Mouse (Mus musculus) embryonic facial prominence, embryonic 11.5 days (tissue): ENCODE measurements around the gene Psmb10. TPM values are rescaled to one million over a fixed set of nuclear protein-coding genes. Genes with fewer than 3 reads are reported as not detected.

Experiments
- ATAC-seq: fragments of 200-750 bp; cut with Nextera tagmentation; replicated peaks from 2 replicates; pipeline ENCODE4 v1.8.0; 2017; ENCODE audit warnings: low read depth; ENCODE audit not compliant: insufficient number of reproducible peaks, low FRiP score, low TSS enrichment
- DNase-seq: peaks from one replicate; pipeline ENCODE4 v3.0.0-alpha.2; 2015; ENCODE audit warnings: low spot score
- H3K27ac ChIP-seq: fragments of 300-500 bp; sonication (generic); replicated peaks from 2 replicates; pipeline ENCODE4 v1.5.1; 2014; ENCODE audit warnings: mild to moderate bottlenecking, low read depth, low read length, control low read depth
- H3K27me3 ChIP-seq: fragments of 300-500 bp; sonication (generic); 2 replicates; pipeline ENCODE4 v1.6.1; 2014; ENCODE audit warnings: mild to moderate bottlenecking, low read length, moderate library complexity, mixed read lengths; ENCODE audit not compliant: control insufficient read depth, insufficient read depth
- H3K36me3 ChIP-seq: fragments of 300-500 bp; sonication (generic); replicated peaks from 2 replicates; pipeline ENCODE4 v1.6.1; 2014; ENCODE audit warnings: low read depth, mild to moderate bottlenecking, low read length, moderate library complexity, mixed read lengths; ENCODE audit not compliant: control insufficient read depth, insufficient read depth
- H3K4me1 ChIP-seq: fragments of 300-500 bp; sonication (generic); 2 replicates; pipeline ENCODE4 v1.6.1; 2014; ENCODE audit warnings: low read length, mixed read lengths; ENCODE audit not compliant: control insufficient read depth, insufficient read depth
- H3K4me2 ChIP-seq: fragments of 300-500 bp; sonication (generic); 2 replicates; pipeline ENCODE4 v1.6.1; 2014; ENCODE audit warnings: low read depth, mild to moderate bottlenecking, control low read depth, low read length, moderate library complexity
- H3K4me3 ChIP-seq: fragments of 300-500 bp; sonication (generic); 2 replicates; pipeline ENCODE4 v1.5.1; 2014; ENCODE audit warnings: low read depth, low read length, control low read depth
- H3K9ac ChIP-seq: fragments of 300-500 bp; sonication (generic); replicated peaks from 2 replicates; pipeline ENCODE4 v1.6.1; 2014; ENCODE audit warnings: mild to moderate bottlenecking, control low read depth, low read length
- H3K9me3 ChIP-seq: fragments of 300-500 bp; sonication (generic); replicated peaks from 2 replicates; pipeline ENCODE4 v1.6.1; 2016; ENCODE audit warnings: mild to moderate bottlenecking, low read length, inconsistent platforms, mixed read lengths; ENCODE audit not compliant: control insufficient read depth
- WGBS: fragments of 180-500 bp; shearing (Covaris S2); extraction: QIAGEN DNeasy Blood & Tissue Kit; methylation state at CpG from one replicate; pipeline ENCODE4 v1.1.7; 2014; 5-methylcytosine and 5-hydroxymethylcytosine counted together
- polyA plus RNA-seq: library from polyadenylated mRNA; unstranded; fragments of >200 nt; fragmentation: Nextera tagmentation; extraction: Ambion mirVana; gene quantifications from 2 replicates; pipeline ENCODE4 v1.2.1, GENCODE M21; 2014

Psmb10 gene
- polyA plus RNA-seq, 1 experiment from 2014 or later, result 23.1 TPM

DNA sequence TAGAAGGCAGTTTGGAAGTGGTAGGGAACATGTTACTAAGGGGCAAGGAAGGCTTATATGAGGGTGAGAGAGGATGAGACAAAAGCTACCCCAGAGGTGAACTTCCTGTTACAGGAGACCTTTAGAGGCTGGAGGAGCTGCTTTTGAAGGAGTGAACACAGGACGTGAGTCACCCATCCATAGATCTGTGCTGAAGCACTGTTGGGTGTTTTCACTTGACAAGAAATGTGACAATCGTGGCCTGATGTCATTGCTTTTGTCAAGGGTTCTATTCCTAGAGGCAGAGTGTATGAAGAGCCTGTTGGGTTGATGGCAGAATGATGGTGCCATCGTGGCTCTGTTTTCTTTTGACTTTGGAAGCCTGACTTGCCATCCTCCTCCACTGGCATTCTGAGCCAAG, 18.9 kb downstream of the Psmb10 start:
- Histone ChIP-seq H3K9ac (no peak overlapping the region), H3K4me1 (no peaks in the 10 kb centered on the region), H3K4me2 (no peak overlapping the region), H3K36me3 (peaks cover 2% of the 10 kb centered on the region; the same call in 1 of the 2 replicates), H3K27ac (no peak overlapping the region), H3K9me3 (no peaks in the 10 kb centered on the region), H3K4me3 (no peak overlapping the region), H3K27me3 (no peaks in the 10 kb centered on the region)
- DNase-seq (no peak), ATAC-seq (no peak)
- WGBS, result 79% methylated on average over 3 of the region's 3 CpGs

DNA sequence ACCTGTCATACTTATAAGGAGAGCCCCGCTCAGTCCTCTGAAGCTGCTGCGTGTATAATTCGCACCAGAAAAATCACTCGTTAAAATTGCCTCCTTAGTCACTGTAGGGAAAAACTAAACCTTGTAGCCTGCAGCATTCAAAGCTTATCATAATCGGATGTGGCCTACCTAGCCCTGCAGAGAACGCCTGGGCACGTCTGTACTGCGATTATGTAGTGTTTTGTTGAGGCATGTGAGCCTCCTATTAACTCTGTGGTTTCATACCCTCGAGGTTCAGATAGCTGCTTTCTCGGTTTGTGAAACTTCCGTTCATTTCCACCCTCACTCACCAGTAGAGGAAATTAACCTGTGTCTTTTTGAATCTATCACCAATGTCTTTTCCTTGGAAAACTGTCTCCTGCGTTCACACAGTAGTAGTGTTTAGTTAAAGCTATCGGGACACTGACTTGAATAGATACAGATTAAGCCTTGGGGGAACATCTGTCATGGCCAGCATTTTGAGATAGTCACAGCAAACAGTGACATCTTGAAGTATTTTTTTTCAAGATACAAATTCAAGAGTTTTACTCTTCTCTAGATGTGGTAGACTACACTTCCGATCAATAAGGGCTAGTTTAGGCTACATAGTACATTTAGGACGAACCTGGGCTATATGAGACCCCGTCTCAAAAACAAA, 37.2 kb downstream of the Psmb10 start:
- 35% methylated on average over 16 of the region's 16 CpGs for WGBS
- DNase-seq, result peak; percentile 12

DNA sequence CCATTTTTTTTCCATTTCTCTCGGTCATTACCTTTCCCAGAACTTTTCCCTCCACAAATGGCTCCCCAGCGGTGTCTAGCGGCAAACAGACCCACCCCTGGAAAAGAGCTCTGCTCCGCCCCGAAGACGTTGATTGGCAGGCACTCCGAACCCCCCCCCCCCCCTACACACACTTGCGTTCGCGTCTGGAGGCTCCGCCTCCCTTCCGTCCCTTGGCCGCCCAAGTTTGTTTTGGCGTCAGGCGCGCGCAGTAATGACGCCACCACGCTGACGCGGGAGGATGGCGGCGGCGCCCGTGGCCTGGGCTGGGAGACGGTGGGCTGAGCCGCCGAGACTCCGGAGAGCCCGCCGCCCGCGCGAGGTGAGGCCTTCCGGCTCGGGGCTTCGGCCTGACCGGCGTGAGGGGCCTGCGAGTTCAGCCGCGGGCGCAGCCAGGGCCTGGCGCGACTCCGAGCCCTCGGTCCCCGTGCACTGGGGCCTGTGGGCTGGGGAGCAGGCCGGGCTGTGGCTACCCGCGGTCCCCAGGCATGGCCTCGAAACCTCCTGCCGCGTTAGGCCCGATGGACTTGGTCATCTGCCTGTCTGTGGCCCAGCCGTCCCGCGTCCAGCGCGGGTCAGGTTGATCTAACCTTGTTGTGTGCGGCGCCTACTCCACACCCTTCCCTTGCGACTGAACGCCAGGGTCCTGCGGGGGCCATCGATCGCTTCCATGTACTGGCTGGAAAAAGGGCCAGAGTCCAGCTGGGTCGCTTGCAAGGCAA, 37.9 kb downstream of the Psmb10 start, which contains the start of gene Pskh1:
Pskh1 (plus strand) TSS at position 262 of the 761 bp plus-strand sequence.
- H3K4me1 ChIP-seq, result no peaks in the 10 kb centered on the region
- H3K9ac ChIP-seq, result peak within 1 kb of the TSS; percentile 99
- no peaks in the 10 kb centered on the region for H3K9me3 ChIP-seq
- peak within 1 kb of the TSS; percentile 98 for H3K4me3 ChIP-seq
- under 1% methylated on average over 59 of the region's 68 CpGs for WGBS
- ATAC-seq, result peak; percentile 89
- DNase-seq, result peak; percentile 94
- no peaks in the 10 kb centered on the region for H3K36me3 ChIP-seq
- H3K27ac ChIP-seq, result peak within 1 kb of the TSS; percentile 76
- peak within 1 kb of the TSS; percentile 77 for H3K4me2 ChIP-seq
- H3K27me3 ChIP-seq, result no peaks in the 10 kb centered on the region

More for the DNA sequence above, 37.2 kb downstream of the Psmb10 start:
- no peak for ATAC-seq
- H3K27me3 ChIP-seq, result no peaks in the 10 kb centered on the region
- peak overlapping the region; percentile 76 for H3K27ac ChIP-seq
- H3K9me3 ChIP-seq, result no peaks in the 10 kb centered on the region
- H3K36me3 ChIP-seq, result no peaks in the 10 kb centered on the region
- peak overlapping the region; percentile 98 for H3K4me3 ChIP-seq
- no peaks in the 10 kb centered on the region for H3K4me1 ChIP-seq
- H3K4me2 ChIP-seq, result peak overlapping the region; percentile 77
- peak overlapping the region; percentile 99 for H3K9ac ChIP-seq

DNA sequence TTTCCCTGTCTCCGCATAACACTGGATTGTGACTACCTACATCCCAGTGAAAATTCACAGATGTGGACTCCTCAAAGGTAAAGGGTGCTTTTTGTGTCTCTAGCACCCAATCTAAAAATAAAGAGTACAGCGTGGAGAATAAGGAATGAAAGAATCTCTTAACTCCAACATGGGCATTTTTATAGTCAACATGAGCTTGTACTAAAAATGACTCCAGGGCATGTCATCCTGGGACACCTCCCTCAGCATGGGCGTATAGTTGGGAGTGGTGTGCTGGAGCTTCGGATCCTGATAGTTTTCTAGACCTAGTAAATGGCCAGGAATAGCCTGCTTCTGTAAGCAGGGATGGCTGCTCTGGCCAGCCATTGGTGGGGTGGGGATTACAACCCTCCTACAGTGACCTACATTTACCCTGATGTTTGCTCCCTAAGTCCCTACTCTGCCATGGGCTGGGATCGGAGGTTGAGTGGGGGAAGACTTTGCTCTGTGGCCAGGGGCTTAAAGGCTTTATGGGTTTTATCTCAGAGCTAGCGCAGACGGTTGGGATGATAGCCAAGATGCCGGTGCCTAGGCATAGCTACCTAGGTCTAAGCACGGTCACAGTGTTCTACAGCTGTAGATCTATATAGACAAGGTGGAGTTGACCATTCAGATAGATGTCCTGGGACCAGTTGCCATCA, 40.3 kb downstream of the Psmb10 start:
- H3K4me3 ChIP-seq, result no peak overlapping the region
- no peak overlapping the region for H3K27ac ChIP-seq
- H3K27me3 ChIP-seq, result no peaks in the 10 kb centered on the region
- ATAC-seq, result no peak
- no peak overlapping the region for H3K9ac ChIP-seq
- 84% methylated on average over 9 of the region's 9 CpGs for WGBS
- no peaks in the 10 kb centered on the region for H3K4me1 ChIP-seq
- DNase-seq, result no peak
- no peaks in the 10 kb centered on the region for H3K9me3 ChIP-seq
- no peaks in the 10 kb centered on the region; the same call in 1 of the 2 replicates for H3K36me3 ChIP-seq
- no peak overlapping the region for H3K4me2 ChIP-seq

DNA sequence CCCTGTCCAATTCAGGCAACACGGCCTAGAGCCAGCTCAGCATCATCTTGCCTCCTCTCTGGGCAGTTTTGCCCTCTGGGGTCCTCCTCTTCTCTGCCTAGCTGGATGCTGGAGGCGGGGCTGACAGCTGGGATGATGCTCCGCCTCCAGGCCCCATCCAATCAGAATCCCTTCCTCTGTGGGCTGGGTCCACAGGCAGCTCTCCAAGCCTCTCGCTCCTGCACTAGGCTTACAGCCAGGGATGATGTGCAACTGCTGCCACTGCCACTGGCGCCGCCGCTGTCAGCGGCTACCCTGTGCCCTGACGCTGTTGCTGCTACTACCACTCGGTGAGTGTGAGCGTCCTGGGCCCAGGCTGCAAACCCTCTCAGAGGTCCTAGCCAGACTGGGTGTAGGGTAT, 44.9 kb downstream of the Psmb10 start, which contains the start of gene Nrn1l:
Nrn1l (plus strand) TSS at position 229 of the 400 bp plus-strand sequence.
- H3K27me3 ChIP-seq, result no peaks in the 10 kb centered on the region
- no peak within 1 kb of the TSS for H3K4me2 ChIP-seq
- H3K36me3 ChIP-seq, result peaks cover 16% of the 10 kb centered on the region
- H3K9me3 ChIP-seq, result no peaks in the 10 kb centered on the region
- H3K4me3 ChIP-seq, result no peak within 1 kb of the TSS
- H3K4me1 ChIP-seq, result no peaks in the 10 kb centered on the region
- H3K9ac ChIP-seq, result no peak within 1 kb of the TSS
- H3K27ac ChIP-seq, result no peak within 1 kb of the TSS
- ATAC-seq (peak; percentile 86), DNase-seq (peak; percentile 81)
- 6% methylated on average over 11 of the region's 11 CpGs for WGBS

DNA sequence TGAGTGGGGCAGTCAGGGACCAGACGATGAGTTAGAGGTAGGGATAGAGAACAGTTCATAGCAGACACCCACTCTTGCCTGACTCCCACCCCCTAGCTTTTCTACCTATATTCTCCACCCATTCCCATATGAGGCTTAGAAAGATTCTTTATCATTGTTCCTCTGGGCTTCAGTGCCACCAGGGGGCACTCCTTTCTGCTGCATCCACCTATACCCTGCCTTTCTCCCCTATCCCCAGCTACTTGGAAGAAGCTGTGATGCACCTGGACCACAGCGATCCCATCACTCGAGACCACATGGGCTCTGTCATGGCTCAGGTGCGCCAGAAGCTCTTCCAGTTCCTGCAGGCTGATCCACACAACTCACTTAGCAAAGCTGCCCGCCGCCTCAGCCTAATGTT, 45.8 kb downstream of the Psmb10 start:
- no peak overlapping the region for H3K4me2 ChIP-seq
- no peaks in the 10 kb centered on the region for H3K9me3 ChIP-seq
- H3K36me3 ChIP-seq, result peaks cover 22% of the 10 kb centered on the region
- no peak overlapping the region for H3K4me3 ChIP-seq
- DNase-seq (peak; percentile 16), ATAC-seq (no peak)
- WGBS, result 89% methylated on average over 6 of the region's 6 CpGs
- no peaks in the 10 kb centered on the region for H3K27me3 ChIP-seq
- H3K4me1 ChIP-seq, result no peaks in the 10 kb centered on the region
- no peak overlapping the region for H3K27ac ChIP-seq
- H3K9ac ChIP-seq, result no peak overlapping the region

DNA sequence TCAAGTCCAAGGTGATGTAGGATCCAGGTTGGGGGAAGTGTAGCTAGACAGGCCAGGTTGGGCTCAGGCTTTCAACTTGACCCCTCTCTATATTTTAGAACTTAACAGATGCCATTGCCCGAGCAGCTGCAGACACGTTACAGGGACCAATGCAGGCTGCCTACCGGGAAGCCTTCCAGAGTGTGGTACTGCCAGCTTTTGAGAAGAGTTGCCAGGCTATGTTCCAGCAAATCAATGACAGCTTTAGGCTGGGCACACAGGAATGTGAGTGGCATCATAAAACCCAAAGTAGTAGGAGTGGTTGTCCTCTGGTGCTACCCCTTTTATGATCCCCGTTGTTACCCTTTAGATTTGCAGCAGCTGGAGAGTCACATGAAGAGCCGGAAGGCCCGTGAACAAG, 47.4 kb downstream of the Psmb10 start:
- Histone ChIP-seq H3K9ac (no peak overlapping the region), H3K9me3 (no peaks in the 10 kb centered on the region), H3K4me2 (no peak overlapping the region), H3K27ac (no peak overlapping the region), H3K4me3 (no peak overlapping the region), H3K4me1 (no peaks in the 10 kb centered on the region), H3K27me3 (no peaks in the 10 kb centered on the region), H3K36me3 (peaks cover 29% of the 10 kb centered on the region)
- DNase-seq (no peak), ATAC-seq (no peak)
- 92% methylated on average over 6 of the region's 6 CpGs for WGBS
